Mouse (Mus musculus): ENCODE results near the gene Rnf135. TPM values are rescaled to one million over a fixed set of nuclear protein-coding genes. Genes with fewer than 3 reads are reported as not detected.
A peak's percentile ranks its signal among the peaks of the same experiment; 100 is the strongest.

The Rnf135 gene
- total and polyA plus RNA-seq, 3 experiments, result 5.2 to 8.0 TPM; not detected in 1

DNA sequence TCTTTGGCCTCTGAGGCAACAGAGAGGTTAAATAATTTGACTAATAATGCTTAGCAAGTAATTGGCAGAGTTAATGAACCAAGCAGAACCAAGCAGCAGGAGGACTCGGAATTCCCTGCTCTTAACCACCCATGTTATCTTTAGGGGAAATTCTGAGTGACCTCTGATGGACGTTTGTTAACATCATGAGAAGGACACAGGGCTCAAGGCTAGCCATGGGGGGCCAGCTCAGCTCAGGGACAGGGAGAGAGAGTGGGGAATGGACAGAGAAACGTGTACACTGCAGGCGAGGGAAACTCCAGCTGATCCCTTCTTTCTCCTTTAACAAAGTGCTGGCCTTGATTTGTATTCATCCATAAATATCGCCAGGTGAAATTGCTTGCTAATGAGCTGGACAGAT, 21.3 kb downstream of the Rnf135 start:
- H3K4me3 ChIP-seq (ENCODE audit: control insufficient read depth in 1 of 2, insufficient read depth in 1 of 2, low read depth in 2 of 2, low read length in 2 of 2), result no peak overlapping the region
- peaks cover 8% of the 10 kb centered on the region for H3K79me2 ChIP-seq (ENCODE audit: control insufficient read depth, insufficient read depth, low read length, poor library complexity)
- TF ChIP-seq RAD21 (IDR thresholded peaks at IDR 0.05; ENCODE audit: low read depth, low read length), result no peak
- no peak for TF ChIP-seq MEF2A (IDR thresholded peaks at IDR 0.05; ENCODE audit: extremely low read depth, insufficient replicate concordance, low read depth, low read length, poor library complexity, severe bottlenecking)
- TF ChIP-seq MAFK (IDR thresholded peaks at IDR 0.05; ENCODE audit: borderline replicate concordance, low read depth, low read length), result no peak
- TF ChIP-seq EP300 (IDR thresholded peaks at IDR 0.05; ENCODE audit: low read depth in 1 of 2, low read length in 2 of 2), result no peak
- no peak for TF ChIP-seq GATA1 (IDR thresholded peaks at IDR 0.05; ENCODE audit: low read depth, low read length)
- no peak for TF ChIP-seq JUND (IDR thresholded peaks at IDR 0.05; ENCODE audit: low read depth, low read length)
- TF ChIP-seq NRF1 (IDR thresholded peaks at IDR 0.05; ENCODE audit: insufficient read depth, low read depth, low read length, poor library complexity, severe bottlenecking), result no peak
- TF ChIP-seq CHD2 (IDR thresholded peaks at IDR 0.05; ENCODE audit: low read length), result no peak
- no peak for TF ChIP-seq ETS1 (IDR thresholded peaks at IDR 0.05; ENCODE audit: low read depth, low read length)
- no peak for TF ChIP-seq POLR2A (IDR thresholded peaks at IDR 0.05; ENCODE audit: control insufficient read depth in 1 of 2, insufficient read depth in 1 of 2, low read depth in 1 of 2, low read length in 2 of 2, poor library complexity in 1 of 2)

DNA sequence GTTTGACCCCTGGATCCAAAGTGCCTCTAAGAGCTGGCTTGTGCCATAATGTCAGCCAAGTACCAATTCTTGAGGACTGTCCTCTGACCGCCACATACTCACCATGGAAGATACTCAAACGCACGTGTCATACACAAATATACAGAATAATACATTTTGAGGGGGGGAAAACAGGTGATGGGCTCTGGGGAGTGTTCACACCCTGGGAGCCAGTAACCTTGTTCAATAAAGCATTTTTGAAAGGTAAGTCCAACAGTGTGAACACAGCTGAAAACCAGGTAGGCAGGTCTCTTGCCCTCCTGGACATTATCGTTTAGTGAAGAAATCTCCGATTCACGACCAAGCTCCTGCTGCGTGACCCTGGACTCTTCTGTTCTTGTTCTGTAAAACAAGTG, 24.8 kb downstream of the Rnf135 start:
- Histone ChIP-seq H3K27ac (ENCODE audit: control insufficient read depth, low read depth, low read length) (no peak overlapping the region), H3K9ac (ENCODE audit: control insufficient read depth, low read depth, low read length, poor library complexity, severe bottlenecking) (peak overlapping the region; percentile 8), H3K36me3 (ENCODE audit: control insufficient read depth in 1 of 2, insufficient read depth in 2 of 2, low read length in 2 of 2) (peaks cover under 1 to 8% of the 10 kb centered on the region in 2 experiments), H3K27me3 (ENCODE audit: control insufficient read depth in 1 of 2, insufficient read depth in 2 of 2, low read length in 2 of 2) (no peaks in the 10 kb centered on the region), H3K4me1 (ENCODE audit: control insufficient read depth in 1 of 2, insufficient read depth in 2 of 2, low read length in 2 of 2) (peaks cover 3 to 5% of the 10 kb centered on the region in 2 experiments; a peak in 3 of 4 replicates), H3K4me3 (ENCODE audit: control insufficient read depth in 1 of 2, insufficient read depth in 1 of 2, low read depth in 2 of 2, low read length in 2 of 2) (peak overlapping the region in 1 of 2 experiments; percentile 9; a peak in 1 of 4 replicates), H3K79me2 (ENCODE audit: control insufficient read depth, insufficient read depth, low read length, poor library complexity) (peaks cover 31% of the 10 kb centered on the region), H3K9me3 (replicated peaks; ENCODE audit: insufficient read depth, low read length) (no peaks in the 10 kb centered on the region)
- no peak for TF ChIP-seq TBP (IDR thresholded peaks at IDR 0.05; ENCODE audit: low read depth, low read length)
- no peak for TF ChIP-seq BHLHE40 (IDR thresholded peaks at IDR 0.05; ENCODE audit: borderline replicate concordance, low read depth, low read length)
- no peak for TF ChIP-seq ELF1 (IDR thresholded peaks at IDR 0.05; ENCODE audit: low read depth, low read length)
- TF ChIP-seq UBTF (IDR thresholded peaks at IDR 0.05; ENCODE audit: borderline replicate concordance, insufficient read depth, low read depth, low read length), result no peak
- no peak for DNase-seq (ENCODE audit: low read depth, low spot score)

More for the DNA sequence above, 21.3 kb downstream of the Rnf135 start:
- no peaks in the 10 kb centered on the region for H3K36me3 ChIP-seq (ENCODE audit: control insufficient read depth in 1 of 2, insufficient read depth in 2 of 2, low read length in 2 of 2)
- no peaks in the 10 kb centered on the region for H3K27me3 ChIP-seq (ENCODE audit: control insufficient read depth in 1 of 2, insufficient read depth in 2 of 2, low read length in 2 of 2)
- DNase-seq (ENCODE audit: low read depth, low spot score), result no peak
- H3K9ac ChIP-seq (ENCODE audit: control insufficient read depth, low read depth, low read length, poor library complexity, severe bottlenecking), result no peak overlapping the region
- no peaks in the 10 kb centered on the region; a peak in 1 of 4 replicates for H3K4me1 ChIP-seq (ENCODE audit: control insufficient read depth in 1 of 2, insufficient read depth in 2 of 2, low read length in 2 of 2)
- no peak overlapping the region for H3K27ac ChIP-seq (ENCODE audit: control insufficient read depth, low read depth, low read length)
- H3K9me3 ChIP-seq (replicated peaks; ENCODE audit: insufficient read depth, low read length), result no peaks in the 10 kb centered on the region
